Mouse (Mus musculus) liver, embryonic 14.5 days (tissue): ENCODE results near the gene Slfn2.

Source experiments
- CTCF ChIP-seq: IDR thresholded peaks from 2 replicates; pipeline ENCODE4 v1.5.1; 2016; ENCODE audit warnings: antibody characterized with exemption, low read depth, control low read depth
- EP300 ChIP-seq: IDR thresholded peaks from 2 replicates; pipeline ENCODE4 v1.6.1; 2016; ENCODE audit warnings: antibody characterized with exemption, low read depth

DNA sequence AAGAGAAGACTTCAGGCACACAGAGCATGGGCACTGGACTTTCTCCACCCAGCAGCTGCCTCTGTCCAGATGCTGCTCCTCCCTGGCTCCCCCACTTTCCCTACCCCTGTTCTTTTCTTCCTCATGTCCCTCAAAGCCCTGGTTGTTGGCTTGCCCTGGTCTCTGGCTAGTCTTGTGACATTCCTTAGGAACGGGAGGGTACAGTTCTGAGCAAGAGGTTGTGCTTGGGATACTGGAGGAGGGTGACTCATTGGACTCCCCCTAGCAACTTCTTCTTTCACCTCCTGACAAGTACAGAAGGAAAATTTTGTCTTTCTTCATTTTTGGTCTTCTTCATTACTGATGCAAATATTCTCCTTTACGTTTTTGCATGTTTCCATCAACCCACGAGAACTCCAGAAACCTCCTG is 967 bp upstream of the Slfn2 start:
- TF ChIP-seq CTCF (no peak), EP300 (no peak)
